Mouse (Mus musculus): ENCODE measurements around the gene Tcaf3.

DNA sequence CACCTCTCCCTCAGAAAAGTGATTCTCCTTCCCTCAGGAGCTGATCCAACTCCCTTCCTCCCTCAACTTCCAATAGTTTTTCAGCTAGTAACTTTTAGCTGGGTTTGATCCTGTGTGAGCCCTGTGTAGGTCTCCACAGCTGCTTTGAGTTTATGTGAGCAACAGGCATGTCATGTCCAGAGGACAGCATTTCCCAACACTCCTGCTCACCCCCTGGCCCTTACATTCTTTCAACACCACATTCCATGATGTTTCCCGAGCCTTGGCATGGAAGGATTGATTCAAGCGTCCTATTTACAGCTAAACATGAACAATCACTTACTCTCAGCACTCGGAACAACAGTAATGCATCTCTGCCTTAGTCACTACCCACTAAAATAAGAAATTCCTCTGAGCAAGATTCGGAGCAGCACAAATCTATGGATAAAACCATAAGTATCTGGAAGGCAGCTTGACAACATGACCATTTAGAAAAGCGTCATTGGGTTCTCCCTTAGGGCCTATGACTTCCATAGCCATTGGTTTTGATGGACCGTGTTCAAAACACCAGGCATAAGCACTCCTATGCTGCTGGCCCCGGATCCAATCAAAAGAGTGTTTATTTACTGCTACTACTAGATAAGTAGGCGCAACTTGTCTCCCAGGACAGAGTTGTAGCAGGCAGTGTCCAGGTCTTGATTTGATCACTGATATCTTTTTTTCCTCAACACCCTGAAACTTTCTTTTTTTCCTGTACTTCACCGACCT, 14.6 kb downstream of the Tcaf3 start:
- TF ChIP-seq CTCF (IDR thresholded peaks at IDR 0.05; ENCODE audit: low read depth, low read length), result no peak
- no peak for TF ChIP-seq POLR2A (IDR thresholded peaks at IDR 0.05; ENCODE audit: insufficient read depth, low read length)
- TF ChIP-seq EP300 (IDR thresholded peaks at IDR 0.05; ENCODE audit: insufficient read depth, low read depth, low read length), result no peak
